Mouse (Mus musculus) lung, adult 2 months (tissue): ENCODE data around the gene Rngtt.

ENCODE experiments used
- CTCF ChIP-seq: fragments of 200-500 bp; IDR thresholded peaks from 2 replicates; pipeline ENCODE4 v1.5.1; 2011; ENCODE audit warnings: mild to moderate bottlenecking, low read length, control low read depth; ENCODE audit not compliant: insufficient read depth
- POLR2A ChIP-seq: fragments of 200-500 bp; IDR thresholded peaks from 2 replicates; pipeline ENCODE4 v1.6.1; 2011; ENCODE audit warnings: low read depth, mild to moderate bottlenecking, control low read depth, low read length, borderline replicate concordance; ENCODE audit errors: extremely low read depth

GRCm38 (mm10) chr4:33285448-33285847 lies 24.7 kb upstream of the Rngtt start:
- no peak for TF ChIP-seq CTCF
- TF ChIP-seq POLR2A, result no peak
